ENCODE assay signal across 10 mouse cellular contexts in genomic region chr2:26909387-26909784, GRCm38 (mm10). TPM values are rescaled to one million over a fixed set of nuclear protein-coding genes. Genes with fewer than 3 reads are reported as not detected.
A peak's percentile ranks its signal among the peaks of the same experiment; 100 is the strongest.
DNase-seq lines count a peak whose midpoint lies in the region; ATAC-seq and TF ChIP-seq lines count a peak whose summit lies in the region.
"Had no signal": no experiment of that assay in that cellular context is flagged by ENCODE, and none has a peak within 500 bp of the region (broad histone marks: within the 10 kb centered on the region; RNA-seq: fewer than 3 reads in every experiment).

No protein-coding gene starts in this region.

- no peaks in the 10 kb centered on the region for H3K9me3 ChIP-seq in forebrain, embryonic 15.5 days
- no peaks in the 10 kb centered on the region for H3K9me3 ChIP-seq in liver, embryonic 15.5 days (replicated peaks)

- peak overlapping the region; percentile 77 for H3K4me2 ChIP-seq in forebrain, embryonic 15.5 days (replicated peaks)
- peak overlapping the region; percentile 82 for H3K4me2 ChIP-seq in liver, embryonic 15.5 days

- H3K36me3 ChIP-seq in forebrain, embryonic 15.5 days: peaks cover 61% of the 10 kb centered on the region
- peaks cover 77% of the 10 kb centered on the region for H3K36me3 ChIP-seq in liver, embryonic 15.5 days (replicated peaks)

- H3K27ac ChIP-seq in gastrocnemius, adult 2 months: peak overlapping the region; percentile 91
- no peak overlapping the region for H3K27ac ChIP-seq in forebrain, embryonic 15.5 days (replicated peaks)
- peak overlapping the region; percentile 86 for H3K27ac ChIP-seq in liver, embryonic 15.5 days (replicated peaks)

- H3K9ac ChIP-seq in forebrain, embryonic 15.5 days (replicated peaks): peak overlapping the region; percentile 94
- peak overlapping the region; percentile 80 for H3K9ac ChIP-seq in liver, embryonic 15.5 days

- no peak for ATAC-seq in forebrain, embryonic 15.5 days (replicated peaks)
- ATAC-seq in liver, embryonic 15.5 days (ENCODE audit: insufficient read depth): no peak

- H3K27me3 ChIP-seq in forebrain, embryonic 15.5 days: no peaks in the 10 kb centered on the region
- no peaks in the 10 kb centered on the region for H3K27me3 ChIP-seq in liver, embryonic 15.5 days

- peak; percentile 17; the same call in 1 of the 2 replicates for TF ChIP-seq CTCF in gastrocnemius, adult 2 months (IDR thresholded peaks at IDR 0.05)

- intact Hi-C loops in gastrocnemius, adult 2 months (cut with DNase I): no loop called here
- intact Hi-C loops in gastrocnemius, postnatal 14 days (cut with DNase I; ENCODE audit: low total_unique reads): no loop called here

- H3K4me3 ChIP-seq in gastrocnemius, adult 2 months: peak overlapping the region; percentile 83
- peak overlapping the region; percentile 93 for H3K4me3 ChIP-seq in forebrain, embryonic 15.5 days
- H3K4me3 ChIP-seq in liver, embryonic 15.5 days (replicated peaks): peak overlapping the region; percentile 77

- no peak for DNase-seq in gastrocnemius, adult 2 months
- DNase-seq in gastrocnemius, postnatal 14 days: no peak
- peak; percentile 57 for DNase-seq in A20 (ENCODE audit: low read depth, low spot score)
- DNase-seq in embryo, embryonic 10.5 days (ENCODE audit: low spot score): no peak
- DNase-seq in frontal cortex, adult 2 months (ENCODE audit: extremely low spot score in 1 of 2, low spot score in 1 of 2): no peak
- no peak for DNase-seq in adrenal gland, postnatal 14 days
- DNase-seq: B cell, adult 2 months; layer of hippocampus, adult 9-11 months had no signal

- H3K4me1 ChIP-seq in forebrain, embryonic 15.5 days: peaks cover 43% of the 10 kb centered on the region
- peaks cover 56% of the 10 kb centered on the region for H3K4me1 ChIP-seq in liver, embryonic 15.5 days (replicated peaks)

RNA-seq across cellular contexts. Expression of gene Med22, which starts 1.1 kb away (rescaled TPM):
- 10 to 100 TPM; 15.4 to 19.0 TPM for total RNA-seq in gastrocnemius, adult 2 months (2021)
- 10 to 100 TPM; 19.2 to 19.7 TPM for total RNA-seq in gastrocnemius, postnatal 14 days (2021)
- polyA plus RNA-seq in forebrain, embryonic 15.5 days (2015; fragmentation: Nextera tagmentation; extraction: Ambion mirVana): 177 and 184 TPM in 2 replicates
- polyA plus RNA-seq in liver, embryonic 15.5 days (2015; fragmentation: Nextera tagmentation; extraction: Ambion mirVana): 19.0 TPM in 2 replicates
- polyA plus RNA-seq in frontal cortex, adult 2 months (2012; rRNA removed): 51.7 and 53.9 TPM in 2 replicates
- total RNA-seq in adrenal gland, postnatal 14 days (2021): 42.8 and 50.4 TPM in 2 replicates

RNA-seq across cellular contexts. Expression of gene Rpl7a, which starts 1.2 kb away (rescaled TPM):
- 100 to 1,000 TPM; 261 to 309 TPM for total RNA-seq in gastrocnemius, adult 2 months (2021)
- 100 to 1,000 TPM; 309 to 346 TPM for total RNA-seq in gastrocnemius, postnatal 14 days (2021)
- polyA plus RNA-seq in forebrain, embryonic 15.5 days (2015; fragmentation: Nextera tagmentation; extraction: Ambion mirVana): 533 and 546 TPM in 2 replicates
- 341 and 352 TPM in 2 replicates for polyA plus RNA-seq in liver, embryonic 15.5 days (2015; fragmentation: Nextera tagmentation; extraction: Ambion mirVana)
- 705 and 741 TPM in 2 replicates for polyA plus RNA-seq in frontal cortex, adult 2 months (2012; rRNA removed)
- 490 and 536 TPM in 2 replicates for total RNA-seq in adrenal gland, postnatal 14 days (2021)

RNA-seq across cellular contexts. Expression of gene Surf6, which starts 6.7 kb away (rescaled TPM):
- 10 to 100 TPM; 13.0 to 13.1 TPM for total RNA-seq in gastrocnemius, adult 2 months (2021)
- 10 to 100 TPM; 11.9 to 13.3 TPM for total RNA-seq in gastrocnemius, postnatal 14 days (2021)
- 27.7 and 29.7 TPM in 2 replicates for polyA plus RNA-seq in forebrain, embryonic 15.5 days (2015; fragmentation: Nextera tagmentation; extraction: Ambion mirVana)
- 9.9 and 10.8 TPM in 2 replicates for polyA plus RNA-seq in liver, embryonic 15.5 days (2015; fragmentation: Nextera tagmentation; extraction: Ambion mirVana)
- polyA plus RNA-seq in frontal cortex, adult 2 months (2012; rRNA removed): 20.2 and 20.8 TPM in 2 replicates
- total RNA-seq in adrenal gland, postnatal 14 days (2021): 26.8 and 32.1 TPM in 2 replicates

RNA-seq across cellular contexts. Expression of gene Surf2, which starts 6.8 kb away (rescaled TPM):
- total RNA-seq in gastrocnemius, adult 2 months (2021): 10 to 100 TPM; 12.4 to 16.1 TPM
- 10 to 100 TPM; 15.3 to 17.2 TPM for total RNA-seq in gastrocnemius, postnatal 14 days (2021)
- 58.9 and 61.9 TPM in 2 replicates for polyA plus RNA-seq in forebrain, embryonic 15.5 days (2015; fragmentation: Nextera tagmentation; extraction: Ambion mirVana)
- 19.0 and 21.4 TPM in 2 replicates for polyA plus RNA-seq in liver, embryonic 15.5 days (2015; fragmentation: Nextera tagmentation; extraction: Ambion mirVana)
- polyA plus RNA-seq in frontal cortex, adult 2 months (2012; rRNA removed): 54.6 and 58.2 TPM in 2 replicates
- 33.0 and 35.2 TPM in 2 replicates for total RNA-seq in adrenal gland, postnatal 14 days (2021)

RNA-seq across cellular contexts. Expression of gene Surf1, which starts 6.9 kb away (rescaled TPM):
- total RNA-seq in gastrocnemius, adult 2 months (2021): 10 to 100 TPM; 41.1 to 41.6 TPM
- total RNA-seq in gastrocnemius, postnatal 14 days (2021): 10 to 100 TPM; 35.0 to 37.8 TPM
- polyA plus RNA-seq in forebrain, embryonic 15.5 days (2015; fragmentation: Nextera tagmentation; extraction: Ambion mirVana): 74.0 and 77.3 TPM in 2 replicates
- polyA plus RNA-seq in liver, embryonic 15.5 days (2015; fragmentation: Nextera tagmentation; extraction: Ambion mirVana): 33.3 and 33.8 TPM in 2 replicates
- polyA plus RNA-seq in frontal cortex, adult 2 months (2012; rRNA removed): 128 and 129 TPM in 2 replicates
- 81.6 and 84.1 TPM in 2 replicates for total RNA-seq in adrenal gland, postnatal 14 days (2021)
